Mouse (Mus musculus) spleen, adult 2 months (tissue): ENCODE measurements at regions not wholly inside any gene's neighbourhood (a gene's known extent, or its start where the extent isn't known, plus 50 kb on each side); places are given as distances from the start of the nearest gene placed in this dataset.

Experiments
- DNase-seq, 2 experiments: peaks; one replicate each; pipeline versions ENCODE4 v3.0.0 to v3.0.0-alpha.2; 2012 to 2021; ENCODE audit warnings: low spot score in 2 of 2, low read depth in 1 of 2
- H3K27ac ChIP-seq: fragments of 200-500 bp; 2 replicates; pipeline ENCODE4 v1.5.1; 2012; ENCODE audit warnings: low read length, inconsistent platforms; ENCODE audit not compliant: insufficient read depth
- H3K27me3 ChIP-seq: fragments of 200-500 bp; 2 replicates; pipeline ENCODE4 v1.6.1; 2012; ENCODE audit warnings: mild to moderate bottlenecking, moderate library complexity, low read length, inconsistent platforms; ENCODE audit not compliant: control insufficient read depth, insufficient read depth
- H3K36me3 ChIP-seq: fragments of 200-500 bp; 2 replicates; pipeline ENCODE4 v1.6.1; 2012; ENCODE audit warnings: mild to moderate bottlenecking, low read length, inconsistent platforms; ENCODE audit not compliant: control insufficient read depth, insufficient read depth
- H3K4me1 ChIP-seq: fragments of 200-500 bp; 2 replicates; pipeline ENCODE4 v1.6.1; 2011; ENCODE audit warnings: inconsistent platforms; ENCODE audit not compliant: control insufficient read depth, insufficient read depth, insufficient read length
- H3K4me3 ChIP-seq: fragments of 200-500 bp; 2 replicates; pipeline ENCODE4 v1.5.1; 2011; ENCODE audit warnings: mild to moderate bottlenecking, inconsistent platforms; ENCODE audit not compliant: insufficient read depth, insufficient read length; ENCODE audit errors: extremely low read depth
- CTCF ChIP-seq: fragments of 200-500 bp; IDR thresholded peaks from 2 replicates; pipeline ENCODE4 v1.5.1; 2011; ENCODE audit warnings: mild to moderate bottlenecking, inconsistent platforms; ENCODE audit not compliant: insufficient read depth, insufficient read length, insufficient replicate concordance; ENCODE audit errors: extremely low read depth
- POLR2A ChIP-seq: fragments of 200-500 bp; IDR thresholded peaks from 2 replicates; pipeline ENCODE4 v1.6.1; 2011; ENCODE audit warnings: low read depth, low read length, inconsistent platforms
- WGBS: fragments of 180-500 bp; shearing (Covaris S2); methylation state at CpG from one replicate; pipeline ENCODE4 v1.1.7; 2018; 5-methylcytosine and 5-hydroxymethylcytosine counted together

DNA sequence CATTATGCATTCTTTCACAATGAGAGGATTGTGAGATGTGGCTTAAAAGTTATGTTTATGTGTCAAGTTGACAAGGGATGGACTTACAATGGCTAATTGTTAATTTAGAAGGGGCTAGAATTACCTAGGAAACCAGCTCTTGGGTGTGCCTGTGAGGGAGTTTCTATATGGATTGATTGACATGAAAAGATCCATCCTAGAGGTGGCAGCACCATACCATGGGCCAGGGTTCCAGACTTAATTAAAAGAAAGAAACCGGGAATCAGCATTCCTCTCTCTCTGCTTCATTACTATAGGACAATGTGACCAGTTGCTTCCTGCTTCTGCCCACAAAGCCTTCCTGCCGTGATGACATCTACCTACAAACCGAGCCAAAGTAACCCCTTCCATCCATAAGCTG is 126.6 kb upstream of the Nlrp1b start:
- Histone ChIP-seq H3K27ac (no peak overlapping the region), H3K36me3 (no peaks in the 10 kb centered on the region), H3K27me3 (no peaks in the 10 kb centered on the region), H3K4me3 (no peak overlapping the region), H3K4me1 (no peaks in the 10 kb centered on the region)
- TF ChIP-seq CTCF (no peak), POLR2A (no peak)
- WGBS: 29% methylated on average over 3 of the region's 3 CpGs
- no peak for DNase-seq

DNA sequence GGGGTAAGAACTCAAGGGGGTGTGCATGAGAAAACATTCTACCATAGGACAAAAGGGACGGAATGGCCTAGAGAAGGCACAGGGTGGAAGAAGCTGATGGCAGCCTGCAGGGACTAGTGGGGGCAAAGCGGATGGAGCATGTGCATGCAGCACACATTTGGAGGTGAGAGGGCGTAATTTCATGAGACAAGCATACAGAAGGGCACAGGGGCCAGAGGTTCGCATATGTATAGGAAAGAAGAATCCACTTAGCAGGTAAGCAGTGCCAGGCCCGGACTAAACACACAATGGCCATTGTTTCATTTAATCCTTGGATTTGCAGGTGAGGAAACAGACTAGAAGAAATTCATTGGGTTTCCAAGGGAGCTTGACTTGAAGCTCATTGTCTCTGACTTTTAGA is 130.3 kb upstream of the Nlrp1b start:
- 88% methylated on average over 5 of the region's 5 CpGs for WGBS
- TF ChIP-seq CTCF (no peak), POLR2A (no peak)

GRCm38 (mm10) chr11:71371871-71372270 is 141.3 kb upstream of the Nlrp1b start:
- Histone ChIP-seq H3K36me3 (no peaks in the 10 kb centered on the region), H3K4me1 (no peaks in the 10 kb centered on the region), H3K27me3 (no peaks in the 10 kb centered on the region), H3K27ac (no peak overlapping the region), H3K4me3 (no peak overlapping the region)
- TF ChIP-seq POLR2A (no peak), CTCF (no peak)
- no peak for DNase-seq
- 30% methylated on average over 5 of the region's 5 CpGs for WGBS

More for the DNA sequence above, 130.3 kb upstream of the Nlrp1b start:
- no peak for DNase-seq
- Histone ChIP-seq H3K27ac (no peak overlapping the region), H3K4me1 (no peaks in the 10 kb centered on the region), H3K27me3 (no peaks in the 10 kb centered on the region), H3K4me3 (no peak overlapping the region), H3K36me3 (no peaks in the 10 kb centered on the region)

GRCm38 (mm10) chr11:71375132-71375531 is 144.6 kb upstream of the Nlrp1b start:
- 75% methylated on average over 5 of the region's 5 CpGs for WGBS
- Histone ChIP-seq H3K27ac (no peak overlapping the region), H3K36me3 (no peaks in the 10 kb centered on the region), H3K4me3 (no peak overlapping the region), H3K4me1 (no peaks in the 10 kb centered on the region), H3K27me3 (no peaks in the 10 kb centered on the region)
- DNase-seq: no peak
- TF ChIP-seq POLR2A: no peak
- no peak for TF ChIP-seq CTCF

GRCm38 (mm10) chr11:71388411-71388810 is 157.9 kb upstream of the Nlrp1b start:
- DNase-seq: no peak
- WGBS: 79% methylated on average over 4 of the region's 4 CpGs
- H3K27ac ChIP-seq: no peak overlapping the region
- H3K36me3 ChIP-seq: no peaks in the 10 kb centered on the region
- no peak overlapping the region for H3K4me3 ChIP-seq
- H3K4me1 ChIP-seq: no peaks in the 10 kb centered on the region
- no peak for TF ChIP-seq CTCF
- TF ChIP-seq POLR2A: no peak
- no peaks in the 10 kb centered on the region for H3K27me3 ChIP-seq

DNA sequence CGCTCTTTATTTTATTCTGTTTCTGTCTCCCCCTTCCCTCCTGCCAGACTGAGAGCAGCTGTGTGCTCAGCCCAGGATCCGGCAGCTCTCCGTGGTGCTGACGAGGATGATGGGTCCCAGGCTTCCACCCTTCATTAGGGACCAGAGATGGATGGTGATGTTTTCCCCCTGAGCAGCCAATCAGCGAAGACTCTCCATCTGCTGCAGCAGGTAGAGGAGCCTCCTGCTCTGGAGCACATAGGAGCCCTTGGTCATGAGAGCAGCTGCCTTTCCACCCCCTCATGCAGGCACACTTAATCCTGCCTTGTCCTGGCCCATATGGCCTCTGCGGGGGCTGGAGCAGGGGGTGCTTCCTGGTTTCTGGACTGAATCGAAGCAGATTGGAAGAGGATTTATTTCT is 159.1 kb upstream of the Nlrp1b start:
- WGBS: 27% methylated on average over 7 of the region's 7 CpGs

GRCm38 (mm10) chr11:71390151-71390550 is 159.6 kb upstream of the Nlrp1b start:
- WGBS: 71% methylated on average over 3 of the region's 3 CpGs
- DNase-seq: no peak
- H3K36me3 ChIP-seq: no peaks in the 10 kb centered on the region
- H3K27ac ChIP-seq: no peak overlapping the region
- H3K4me1 ChIP-seq: no peaks in the 10 kb centered on the region
- TF ChIP-seq POLR2A: no peak
- no peak for TF ChIP-seq CTCF
- no peaks in the 10 kb centered on the region for H3K27me3 ChIP-seq
- H3K4me3 ChIP-seq: no peak overlapping the region

More for the DNA sequence above, 159.1 kb upstream of the Nlrp1b start:
- DNase-seq: no peak
- no peaks in the 10 kb centered on the region for H3K36me3 ChIP-seq
- no peaks in the 10 kb centered on the region for H3K4me1 ChIP-seq
- TF ChIP-seq CTCF (no peak), POLR2A (no peak)
- H3K27ac ChIP-seq: no peak overlapping the region
- H3K27me3 ChIP-seq: no peaks in the 10 kb centered on the region
- H3K4me3 ChIP-seq: no peak overlapping the region
